Mouse (Mus musculus): ENCODE data around the gene Txndc9.

- TF ChIP-seq EP300 (IDR thresholded peaks at IDR 0.05; ENCODE audit: insufficient read depth, low read depth, low read length) (no peak), CTCF (IDR thresholded peaks at IDR 0.05; ENCODE audit: low read depth, low read length) (no peak)
These were observed 5.4 kb upstream of the Txndc9 start for GRCm38 (mm10) chr1:38003046-38003445.
